Mouse (Mus musculus): ENCODE data around the gene Armh3. TPM values are rescaled to one million over a fixed set of nuclear protein-coding genes. Genes with fewer than 3 reads are reported as not detected.

The Armh3 gene
- polyA plus RNA-seq, 1 experiment from 2014 or later, result 21.4 TPM

- 64% methylated on average over 13 of the region's 13 CpGs for WGBS
- H3K27ac ChIP-seq (ENCODE audit: low read depth, low read length), result peak overlapping the region; percentile 40
- ATAC-seq, result no peak
- no peaks in the 10 kb centered on the region for H3K27me3 ChIP-seq (replicated peaks; ENCODE audit: control insufficient read depth, insufficient read depth, low read length)
- H3K9me3 ChIP-seq (ENCODE audit: control insufficient read depth, low read length), result no peaks in the 10 kb centered on the region
- H3K4me1 ChIP-seq (ENCODE audit: control insufficient read depth, insufficient read depth, low read depth, low read length), result peaks cover 41% of the 10 kb centered on the region
- peak overlapping the region; percentile 92 for H3K4me2 ChIP-seq (ENCODE audit: low read length)
- H3K9ac ChIP-seq (ENCODE audit: low read depth, low read length), result peak overlapping the region; percentile 84; the same call in 1 of the 2 replicates
- H3K36me3 ChIP-seq (ENCODE audit: control insufficient read depth, insufficient read depth, low read length), result peaks cover 38% of the 10 kb centered on the region
- H3K4me3 ChIP-seq (ENCODE audit: low read length), result peak overlapping the region; percentile 72
Measured at GRCm38 (mm10) chr19:46036477-46037242, 38.4 kb upstream of the Armh3 start.

- no peaks in the 10 kb centered on the region for H3K27me3 ChIP-seq (replicated peaks; ENCODE audit: control insufficient read depth, insufficient read depth, low read length)
- peaks cover 38% of the 10 kb centered on the region for H3K36me3 ChIP-seq (ENCODE audit: control insufficient read depth, insufficient read depth, low read length)
- H3K4me3 ChIP-seq (ENCODE audit: low read length), result no peak overlapping the region
- H3K9ac ChIP-seq (ENCODE audit: low read depth, low read length), result no peak overlapping the region
- no peak overlapping the region for H3K4me2 ChIP-seq (ENCODE audit: low read length)
- WGBS, result 81% methylated on average over 13 of the region's 13 CpGs
- H3K27ac ChIP-seq (ENCODE audit: low read depth, low read length), result no peak overlapping the region
- ATAC-seq, result no peak
- H3K9me3 ChIP-seq (ENCODE audit: control insufficient read depth, low read length), result no peaks in the 10 kb centered on the region
- H3K4me1 ChIP-seq (ENCODE audit: control insufficient read depth, insufficient read depth, low read depth, low read length), result peaks cover 35% of the 10 kb centered on the region
Measured at GRCm38 (mm10) chr19:46035971-46036370, 37.7 kb upstream of the Armh3 start.

- Histone ChIP-seq H3K4me3 (ENCODE audit: low read length) (no peak overlapping the region), H3K4me2 (ENCODE audit: low read length) (no peak overlapping the region), H3K9ac (ENCODE audit: low read depth, low read length) (no peak overlapping the region), H3K27me3 (replicated peaks; ENCODE audit: control insufficient read depth, insufficient read depth, low read length) (no peaks in the 10 kb centered on the region), H3K36me3 (ENCODE audit: control insufficient read depth, insufficient read depth, low read length) (peaks cover 38% of the 10 kb centered on the region), H3K27ac (ENCODE audit: low read depth, low read length) (no peak overlapping the region), H3K4me1 (ENCODE audit: control insufficient read depth, insufficient read depth, low read depth, low read length) (peaks cover 23% of the 10 kb centered on the region), H3K9me3 (ENCODE audit: control insufficient read depth, low read length) (no peaks in the 10 kb centered on the region; the same call in 1 of the 2 replicates)
- no peak for ATAC-seq
- WGBS, result 90% methylated on average over 11 of the region's 11 CpGs
Measured at GRCm38 (mm10) chr19:46033911-46034310, 35.6 kb upstream of the Armh3 start.

- WGBS, result 87% methylated on average over 26 of the region's 26 CpGs
- H3K9ac ChIP-seq (ENCODE audit: low read depth, low read length), result no peak overlapping the region
- H3K9me3 ChIP-seq (ENCODE audit: control insufficient read depth, low read length), result no peaks in the 10 kb centered on the region; the same call in 1 of the 2 replicates
- peaks cover 38% of the 10 kb centered on the region for H3K36me3 ChIP-seq (ENCODE audit: control insufficient read depth, insufficient read depth, low read length)
- H3K27ac ChIP-seq (ENCODE audit: low read depth, low read length), result no peak overlapping the region
- ATAC-seq, result no peak
- H3K4me1 ChIP-seq (ENCODE audit: control insufficient read depth, insufficient read depth, low read depth, low read length), result peaks cover 16% of the 10 kb centered on the region
- no peak overlapping the region for H3K4me2 ChIP-seq (ENCODE audit: low read length)
- no peaks in the 10 kb centered on the region for H3K27me3 ChIP-seq (replicated peaks; ENCODE audit: control insufficient read depth, insufficient read depth, low read length)
- no peak overlapping the region for H3K4me3 ChIP-seq (ENCODE audit: low read length)
Measured at GRCm38 (mm10) chr19:46032731-46033510, 34.6 kb upstream of the Armh3 start.

GRCm38 (mm10) chr19:46031689-46032432, 33.6 kb upstream of the Armh3 start:
- peaks cover 5% of the 10 kb centered on the region for H3K4me1 ChIP-seq (ENCODE audit: control insufficient read depth, insufficient read depth, low read depth, low read length)
- no peaks in the 10 kb centered on the region; the same call in 1 of the 2 replicates for H3K9me3 ChIP-seq (ENCODE audit: control insufficient read depth, low read length)
- WGBS, result 65% methylated on average over 9 of the region's 9 CpGs
- H3K27me3 ChIP-seq (replicated peaks; ENCODE audit: control insufficient read depth, insufficient read depth, low read length), result no peaks in the 10 kb centered on the region
- ATAC-seq, result no peak
- no peak overlapping the region for H3K4me3 ChIP-seq (ENCODE audit: low read length)
- H3K4me2 ChIP-seq (ENCODE audit: low read length), result no peak overlapping the region
- peaks cover 38% of the 10 kb centered on the region for H3K36me3 ChIP-seq (ENCODE audit: control insufficient read depth, insufficient read depth, low read length)
- no peak overlapping the region for H3K27ac ChIP-seq (ENCODE audit: low read depth, low read length)
- H3K9ac ChIP-seq (ENCODE audit: low read depth, low read length), result no peak overlapping the region

GRCm38 (mm10) chr19:46030196-46030983, 32.1 kb upstream of the Armh3 start:
- H3K36me3 ChIP-seq (ENCODE audit: control insufficient read depth, insufficient read depth, low read length), result peaks cover 30% of the 10 kb centered on the region
- H3K4me1 ChIP-seq (ENCODE audit: control insufficient read depth, insufficient read depth, low read depth, low read length), result no peaks in the 10 kb centered on the region
- H3K9me3 ChIP-seq (ENCODE audit: control insufficient read depth, low read length), result no peaks in the 10 kb centered on the region; the same call in 1 of the 2 replicates
- H3K4me2 ChIP-seq (ENCODE audit: low read length), result no peak overlapping the region
- WGBS, result 95% methylated on average over 10 of the region's 10 CpGs
- no peak overlapping the region for H3K4me3 ChIP-seq (ENCODE audit: low read length)
- no peak for ATAC-seq
- H3K27me3 ChIP-seq (replicated peaks; ENCODE audit: control insufficient read depth, insufficient read depth, low read length), result no peaks in the 10 kb centered on the region
- H3K27ac ChIP-seq (ENCODE audit: low read depth, low read length), result no peak overlapping the region
- no peak overlapping the region for H3K9ac ChIP-seq (ENCODE audit: low read depth, low read length)

GRCm38 (mm10) chr19:46029652-46030051, 31.4 kb upstream of the Armh3 start:
- no peak overlapping the region for H3K4me2 ChIP-seq (ENCODE audit: low read length)
- WGBS, result 96% methylated on average over 1 of the region's 1 CpGs
- H3K9ac ChIP-seq (ENCODE audit: low read depth, low read length), result no peak overlapping the region
- ATAC-seq, result no peak
- no peaks in the 10 kb centered on the region for H3K27me3 ChIP-seq (replicated peaks; ENCODE audit: control insufficient read depth, insufficient read depth, low read length)
- no peak overlapping the region for H3K4me3 ChIP-seq (ENCODE audit: low read length)
- no peaks in the 10 kb centered on the region for H3K4me1 ChIP-seq (ENCODE audit: control insufficient read depth, insufficient read depth, low read depth, low read length)
- no peak overlapping the region for H3K27ac ChIP-seq (ENCODE audit: low read depth, low read length)
- peaks cover 22% of the 10 kb centered on the region for H3K36me3 ChIP-seq (ENCODE audit: control insufficient read depth, insufficient read depth, low read length)
- no peaks in the 10 kb centered on the region; the same call in 1 of the 2 replicates for H3K9me3 ChIP-seq (ENCODE audit: control insufficient read depth, low read length)

GRCm38 (mm10) chr19:46028747-46029320, 30.5 kb upstream of the Armh3 start:
- no peak overlapping the region for H3K4me2 ChIP-seq (ENCODE audit: low read length)
- H3K9ac ChIP-seq (ENCODE audit: low read depth, low read length), result no peak overlapping the region
- no peak overlapping the region for H3K27ac ChIP-seq (ENCODE audit: low read depth, low read length)
- no peak overlapping the region for H3K4me3 ChIP-seq (ENCODE audit: low read length)
- no peaks in the 10 kb centered on the region for H3K4me1 ChIP-seq (ENCODE audit: control insufficient read depth, insufficient read depth, low read depth, low read length)
- no peaks in the 10 kb centered on the region for H3K27me3 ChIP-seq (replicated peaks; ENCODE audit: control insufficient read depth, insufficient read depth, low read length)
- WGBS, result 75% methylated on average over 11 of the region's 11 CpGs
- H3K9me3 ChIP-seq (ENCODE audit: control insufficient read depth, low read length), result no peaks in the 10 kb centered on the region; the same call in 1 of the 2 replicates
- no peak for ATAC-seq
- H3K36me3 ChIP-seq (ENCODE audit: control insufficient read depth, insufficient read depth, low read length), result peaks cover 14% of the 10 kb centered on the region
